Mouse (Mus musculus) testis, postnatal 14 days (tissue): ENCODE results near the gene Aldh6a1.
A peak's percentile ranks its signal among the peaks of the same experiment; 100 is the strongest.

Source experiments
- DNase-seq: peaks from one replicate; pipeline ENCODE4 v3.0.0; 2021; ENCODE audit warnings: low spot score

The Aldh6a1 gene

DNA sequence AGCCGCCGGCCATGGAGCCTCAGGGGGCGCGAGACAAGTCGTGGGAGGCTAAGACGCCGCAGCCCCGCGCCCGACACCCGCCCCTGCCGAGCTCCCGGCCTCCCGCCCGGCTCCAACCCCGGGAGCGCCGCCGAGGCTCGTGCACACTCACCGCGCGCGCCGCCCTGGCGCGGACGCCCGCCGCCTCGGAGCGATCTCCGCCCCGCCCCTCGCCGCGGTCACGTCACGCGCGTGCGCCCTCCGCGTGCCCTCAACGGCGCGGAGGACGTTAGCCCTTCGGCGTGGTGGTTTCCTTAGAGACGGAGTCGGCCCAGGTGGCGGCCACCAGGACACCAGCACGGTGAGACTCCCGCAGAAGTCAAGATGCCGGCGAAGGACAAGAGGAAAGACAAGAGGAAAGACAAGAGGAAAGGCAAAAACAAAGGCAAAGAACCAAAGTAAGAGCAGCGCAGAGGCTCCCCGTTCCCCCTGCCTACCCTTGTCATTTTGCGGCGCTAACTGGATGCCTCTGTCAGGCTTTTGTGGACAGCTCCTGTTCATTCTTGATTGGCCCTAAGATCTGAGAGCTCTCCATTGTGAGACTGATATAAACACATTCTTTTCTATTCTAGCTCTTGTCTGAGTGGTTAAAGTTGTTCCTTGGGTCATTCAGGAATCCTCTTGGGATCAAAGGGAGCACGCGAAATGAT, 41.8 kb downstream of the Aldh6a1 start, which contains the start of the genes Entpd5 and Bbof1:
Entpd5 (minus strand) TSS at position 211 of the 689 bp plus-strand sequence.
Bbof1 (plus strand) TSS at position 253 of the 689 bp plus-strand sequence.
- DNase-seq, result peak; percentile 90

DNA sequence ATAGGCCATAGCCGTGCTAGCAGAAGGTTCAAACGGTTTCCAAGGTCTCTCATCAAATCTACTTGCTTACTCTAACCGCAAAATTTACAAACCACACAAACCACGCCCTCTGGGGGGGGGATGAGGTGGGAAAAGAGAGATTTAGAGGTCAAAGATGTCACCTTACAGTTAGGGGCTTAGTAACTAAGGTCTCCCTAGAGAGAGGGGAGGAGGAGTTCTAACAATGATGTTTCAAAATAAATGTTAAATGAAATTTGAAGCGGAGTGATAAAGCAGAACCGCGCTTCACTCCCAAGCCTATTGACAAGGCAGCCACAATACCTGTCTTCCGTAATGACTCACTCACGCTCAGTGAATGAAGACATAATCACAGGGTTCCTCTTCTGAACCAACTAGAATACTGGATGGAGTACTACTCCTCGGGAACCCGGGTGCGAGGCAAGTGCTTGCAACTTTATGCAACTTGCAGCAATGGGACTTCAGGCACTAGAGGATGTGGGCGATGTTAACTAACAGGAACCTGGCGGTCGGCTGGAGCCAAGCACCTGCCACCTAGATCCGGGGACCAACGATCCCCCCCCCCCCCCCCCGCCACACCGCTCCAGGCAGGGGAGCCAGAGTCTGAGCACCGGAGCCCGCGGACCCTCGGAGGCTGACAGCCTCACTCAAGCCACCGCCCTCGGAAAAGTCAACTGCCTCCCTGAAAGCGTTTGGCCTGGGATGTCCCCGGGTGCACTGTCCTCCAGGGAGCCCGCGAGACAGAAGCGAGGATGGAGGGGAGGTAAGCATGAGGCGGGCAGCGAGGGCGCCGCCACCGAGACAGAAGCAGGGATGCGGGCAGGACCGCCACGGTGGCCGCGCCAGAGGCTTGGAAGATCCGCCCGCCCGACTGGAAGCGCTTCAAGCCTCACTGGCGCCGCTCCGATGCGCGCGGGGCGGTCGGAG, 42.7 kb downstream of the Aldh6a1 start:
- peak; percentile 35 for DNase-seq

DNA sequence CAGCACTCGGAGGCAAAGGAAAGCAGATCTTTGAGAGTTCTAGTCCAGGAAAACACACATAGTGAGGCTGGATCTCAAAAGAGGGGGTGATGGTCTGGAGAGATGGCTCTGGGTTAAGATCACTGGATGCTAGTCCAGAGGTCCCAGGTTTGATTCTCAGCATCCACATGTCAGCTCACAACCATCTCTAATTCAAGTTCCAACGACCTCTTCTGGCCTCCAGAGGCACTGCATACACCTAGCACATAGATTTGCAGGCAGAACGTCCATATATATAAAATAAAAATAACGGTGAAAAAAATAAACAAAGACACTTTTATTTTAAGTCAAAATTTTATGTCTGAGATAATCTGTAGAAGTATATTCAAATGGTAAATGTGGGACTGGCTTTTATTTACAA, 43.5 kb downstream of the Aldh6a1 start:
- DNase-seq, result no peak

DNA sequence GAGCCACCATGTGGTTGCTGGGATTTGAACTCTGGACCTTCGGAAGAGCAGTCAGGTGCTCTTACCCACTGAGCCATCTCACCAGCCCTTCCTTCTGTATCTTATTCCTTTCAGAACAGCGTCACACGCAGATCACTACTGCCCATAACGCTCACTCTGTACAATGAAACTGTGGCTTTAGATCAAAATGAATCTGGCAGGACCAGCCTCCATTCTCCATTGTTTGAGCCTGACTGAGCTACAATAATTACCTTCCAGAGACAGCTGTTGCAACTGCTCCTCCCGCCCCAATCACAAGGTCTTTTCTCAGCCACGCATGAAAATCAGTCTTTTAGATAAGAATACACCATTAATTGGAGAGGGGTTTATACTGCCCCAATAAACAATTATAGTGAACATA, 46.3 kb downstream of the Aldh6a1 start:
- no peak for DNase-seq

DNA sequence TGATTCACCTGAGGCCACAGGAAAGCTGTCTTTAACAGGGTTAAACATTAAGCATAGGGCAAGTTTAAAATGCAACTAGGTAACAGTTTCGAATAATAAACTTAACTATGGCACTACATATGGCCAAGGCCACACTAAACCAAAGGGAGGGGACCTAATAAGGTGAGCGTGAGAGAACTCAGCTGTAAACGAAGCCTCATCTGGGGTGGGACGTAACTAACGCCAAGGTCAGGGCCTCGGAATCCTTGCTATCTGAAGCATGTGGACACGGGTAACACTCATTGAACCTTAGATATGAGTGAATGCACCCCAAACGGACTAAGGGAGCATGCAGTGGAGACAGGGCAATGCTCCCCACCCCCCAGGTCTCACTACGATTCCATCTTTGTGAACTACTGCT, 47.9 kb downstream of the Aldh6a1 start:
- DNase-seq, result no peak

DNA sequence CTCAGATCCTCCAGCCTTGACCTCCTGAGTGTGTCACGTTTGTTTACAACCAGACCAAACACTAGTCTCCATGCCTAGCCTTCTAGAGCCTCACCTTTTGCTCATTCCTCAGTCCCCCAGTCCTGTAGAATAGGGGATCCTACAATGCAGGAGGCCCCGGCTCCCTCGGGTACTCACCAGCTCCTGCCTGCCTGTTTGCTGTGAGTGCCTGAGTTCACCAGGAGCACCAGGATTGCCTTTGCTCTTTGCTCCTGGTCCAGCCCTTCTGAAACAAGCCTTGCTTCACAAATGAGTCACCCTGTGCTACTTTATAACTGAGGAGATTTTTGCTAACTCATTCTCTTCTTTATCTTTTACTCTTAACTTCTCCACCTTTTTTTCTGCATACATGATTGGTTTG, 50.2 kb downstream of the Aldh6a1 start:
- no peak for DNase-seq

DNA sequence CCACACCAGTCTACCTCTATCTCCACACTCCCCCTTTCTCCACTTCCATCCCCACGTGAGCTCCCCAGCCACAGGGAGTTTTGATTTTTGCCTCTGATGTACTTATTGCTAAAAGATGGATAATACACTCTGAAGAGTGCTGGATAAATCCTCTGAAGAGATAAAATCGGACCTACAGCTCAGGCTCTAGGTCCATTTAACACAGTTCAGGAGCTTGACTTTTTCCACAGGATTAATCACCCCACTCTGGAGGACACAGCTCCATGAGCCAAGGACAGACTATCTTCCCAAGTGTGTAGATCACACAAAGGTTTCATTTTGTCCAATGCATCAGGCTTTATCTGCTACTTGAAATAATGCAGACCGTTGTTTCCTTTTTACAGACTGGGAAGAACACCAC, 50.7 kb downstream of the Aldh6a1 start:
- no peak for DNase-seq

DNA sequence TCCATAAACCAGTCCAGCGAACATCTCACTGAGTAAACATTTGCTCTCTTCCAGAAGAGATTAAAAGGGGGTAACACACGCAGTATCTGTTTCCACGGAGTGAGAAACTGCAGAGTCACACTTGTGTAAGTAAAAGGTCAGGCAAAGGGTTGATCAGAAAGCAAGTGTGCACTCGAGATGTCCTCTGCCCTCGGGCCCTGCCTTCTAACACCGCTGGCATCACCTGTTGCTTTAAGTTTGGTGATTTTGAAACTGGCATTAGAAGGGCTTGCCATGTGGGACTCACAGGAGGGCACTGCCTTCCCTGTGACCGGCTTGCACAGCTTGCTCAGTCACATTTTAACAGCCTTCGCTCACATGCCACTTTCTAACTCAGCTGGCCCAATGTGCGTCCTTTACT, 51.1 kb downstream of the Aldh6a1 start:
- DNase-seq, result no peak

DNA sequence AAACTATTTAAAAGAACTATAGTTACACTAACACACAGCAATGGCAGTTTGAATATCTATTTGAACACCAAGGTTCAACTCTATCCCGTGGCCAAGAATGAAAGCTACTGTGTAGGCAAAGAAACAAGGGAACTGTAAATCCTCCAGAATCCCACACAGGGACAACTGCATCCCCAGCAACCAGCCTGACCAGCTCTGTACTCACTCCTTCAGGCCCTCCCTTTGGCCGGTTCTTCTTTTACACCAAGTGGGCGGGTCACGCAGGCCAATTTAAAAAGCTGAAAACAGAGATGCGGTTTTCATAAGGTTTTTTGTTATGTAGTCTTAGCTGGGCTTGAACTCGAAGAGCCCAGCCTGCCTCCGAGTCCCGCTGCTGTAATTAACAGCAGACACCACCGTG, 51.7 kb downstream of the Aldh6a1 start:
- no peak for DNase-seq

DNA sequence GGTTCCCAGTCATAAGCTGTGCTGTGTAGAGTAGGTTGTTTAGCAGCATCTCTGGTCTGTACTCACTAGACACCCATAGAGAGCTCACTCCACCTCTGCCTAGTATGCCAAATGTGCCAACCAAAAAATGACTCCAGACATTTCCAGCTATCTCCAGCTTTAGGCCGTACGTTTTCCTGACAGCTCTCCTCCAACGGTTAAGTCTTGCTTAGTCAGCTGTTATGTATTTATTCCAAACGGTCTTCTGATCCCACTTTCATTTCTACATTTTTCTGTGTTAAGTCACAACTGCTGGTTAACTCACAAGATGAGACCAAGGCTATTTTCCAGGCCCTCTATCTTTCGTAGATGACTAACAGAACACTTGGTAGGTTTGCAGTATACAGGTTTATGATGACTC, 52.2 kb downstream of the Aldh6a1 start:
- DNase-seq, result no peak

DNA sequence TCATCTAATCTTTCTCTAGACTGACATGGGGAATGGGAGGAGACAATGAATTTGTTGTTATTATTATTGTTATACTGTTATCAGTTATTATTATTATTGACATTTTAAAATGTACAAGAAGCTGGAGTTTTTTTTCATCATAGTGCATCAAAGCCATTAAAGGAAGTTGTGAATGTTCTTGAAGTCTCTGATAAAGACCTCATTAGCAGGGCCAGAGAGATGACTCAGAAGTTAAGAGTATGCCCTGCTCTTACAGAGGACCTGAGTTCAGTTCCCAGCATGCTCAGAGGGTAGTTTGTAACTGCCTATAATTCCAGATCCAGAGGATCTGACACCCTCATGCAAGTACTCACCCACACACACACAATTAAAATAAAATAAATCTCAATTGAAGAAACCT, 53.1 kb downstream of the Aldh6a1 start:
- no peak for DNase-seq

DNA sequence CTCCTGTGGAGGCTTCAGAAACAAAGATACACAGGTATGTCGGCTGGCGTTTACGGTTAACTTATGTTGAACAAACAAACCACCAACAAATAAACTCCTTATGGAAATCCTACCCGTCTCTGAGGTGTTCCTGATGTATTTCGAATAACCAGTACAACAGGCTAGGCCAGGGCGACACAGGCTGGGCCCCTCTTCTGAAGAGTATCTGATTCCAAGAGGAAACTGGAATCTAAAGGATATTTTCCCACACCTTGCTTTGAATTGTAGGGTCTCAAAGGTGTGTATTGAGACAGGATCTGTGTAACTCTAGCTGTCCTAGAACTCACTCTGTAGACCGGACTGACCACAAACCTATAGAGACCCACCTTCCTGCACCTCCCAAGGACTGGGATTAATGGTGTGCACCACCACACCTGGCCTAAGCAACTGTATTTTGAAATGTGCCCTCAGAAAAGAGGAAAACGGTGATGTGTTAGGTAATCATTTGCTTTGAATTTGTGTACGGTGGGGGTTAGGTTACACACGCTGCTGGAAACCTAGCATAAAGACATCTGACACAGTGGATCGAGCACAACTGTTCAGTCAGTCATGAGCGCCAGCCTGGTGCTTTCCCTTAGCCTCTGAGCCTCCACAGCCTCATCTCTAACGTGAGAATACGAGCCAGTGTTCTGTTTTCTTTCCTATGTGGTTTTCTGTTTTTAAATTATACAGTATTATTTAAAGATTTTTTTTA, 53.7 kb downstream of the Aldh6a1 start:
- DNase-seq, result no peak

DNA sequence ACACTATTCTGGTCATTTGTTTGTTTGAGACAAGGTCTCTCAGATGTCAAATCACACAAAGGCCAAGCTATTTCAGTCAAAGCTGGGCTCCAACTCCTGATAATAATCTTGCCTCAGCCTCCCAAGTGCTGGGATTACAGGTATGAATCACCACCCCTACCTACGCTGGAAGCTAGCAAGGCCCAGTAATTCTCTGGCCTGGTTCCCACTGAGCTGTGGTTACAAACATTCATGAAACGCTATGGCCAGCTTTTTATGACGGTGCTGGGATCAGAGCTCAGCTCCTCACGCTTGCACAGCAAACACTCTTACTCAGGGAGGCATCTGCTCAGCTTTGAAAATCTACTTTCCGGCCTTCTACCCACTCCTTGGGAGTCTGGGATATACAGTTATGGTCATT, 57.0 kb downstream of the Aldh6a1 start:
- DNase-seq, result no peak

DNA sequence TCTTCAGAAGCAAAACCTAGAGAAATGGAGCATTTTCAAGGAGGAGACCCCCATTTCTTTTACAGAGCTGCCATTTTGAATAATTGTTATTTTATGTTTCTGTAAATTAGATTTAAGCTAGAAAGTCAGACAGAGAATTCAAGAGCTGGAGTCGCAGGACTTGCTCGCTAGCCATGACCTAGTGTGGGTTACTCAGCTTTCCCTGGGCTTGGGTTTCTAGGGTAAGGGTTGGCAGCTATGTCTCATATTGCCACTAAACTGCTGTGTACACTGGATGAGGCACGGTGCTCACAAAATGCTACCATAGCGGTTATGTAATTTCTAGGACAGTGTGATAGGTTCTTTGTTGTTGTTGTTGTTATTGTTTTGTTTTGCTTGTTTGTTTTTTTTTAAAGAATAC, 58.1 kb downstream of the Aldh6a1 start:
- no peak for DNase-seq

DNA sequence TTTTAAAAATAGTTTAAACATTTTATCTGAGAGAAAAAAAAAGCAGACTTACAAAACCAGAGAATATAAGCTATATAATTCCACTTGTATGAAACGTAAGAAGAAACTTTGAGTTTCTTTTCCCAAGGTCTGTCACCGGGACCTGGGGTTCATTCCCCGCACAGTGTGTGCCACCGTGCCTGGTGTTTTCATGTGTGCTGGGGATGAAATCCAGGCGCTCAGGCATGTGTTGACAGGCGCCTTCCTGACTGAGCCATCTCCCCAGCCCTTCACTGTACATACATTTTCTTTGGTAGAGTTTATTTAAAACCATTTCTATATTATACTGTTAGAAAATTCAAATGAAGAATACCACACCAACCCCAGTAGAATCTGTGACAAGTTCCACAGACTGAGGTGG, 60.5 kb downstream of the Aldh6a1 start:
- DNase-seq, result no peak

DNA sequence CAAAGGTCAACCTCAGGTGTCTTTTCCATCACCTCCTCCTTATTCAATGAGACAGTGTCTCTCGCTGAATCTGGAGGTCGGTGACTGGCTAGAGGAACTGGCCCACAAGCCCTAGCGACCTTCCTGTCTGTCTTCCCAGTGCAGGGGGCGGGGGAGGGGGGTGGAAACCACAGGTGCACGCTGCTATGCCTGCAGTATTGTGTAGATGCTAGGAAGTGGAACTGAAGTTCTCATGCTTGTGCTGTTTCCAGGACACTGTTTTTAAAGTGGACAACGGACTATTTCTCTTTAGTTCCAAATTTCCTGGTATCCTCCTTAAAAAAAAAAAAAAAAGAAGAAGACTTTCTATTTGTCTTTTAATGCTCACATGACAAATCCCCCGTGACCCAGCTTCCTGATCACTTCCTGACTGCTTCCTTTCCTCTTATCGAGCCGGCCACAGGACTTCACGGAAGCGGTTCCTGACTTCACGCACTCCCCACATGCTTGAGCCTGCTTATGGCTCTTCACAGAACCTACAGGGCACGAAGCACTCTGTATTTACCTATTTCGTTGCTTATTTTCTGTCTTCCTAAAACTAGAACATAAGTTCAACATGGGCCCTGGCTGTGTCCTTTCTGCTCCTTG, 61.9 kb downstream of the Aldh6a1 start:
- DNase-seq, result no peak

DNA sequence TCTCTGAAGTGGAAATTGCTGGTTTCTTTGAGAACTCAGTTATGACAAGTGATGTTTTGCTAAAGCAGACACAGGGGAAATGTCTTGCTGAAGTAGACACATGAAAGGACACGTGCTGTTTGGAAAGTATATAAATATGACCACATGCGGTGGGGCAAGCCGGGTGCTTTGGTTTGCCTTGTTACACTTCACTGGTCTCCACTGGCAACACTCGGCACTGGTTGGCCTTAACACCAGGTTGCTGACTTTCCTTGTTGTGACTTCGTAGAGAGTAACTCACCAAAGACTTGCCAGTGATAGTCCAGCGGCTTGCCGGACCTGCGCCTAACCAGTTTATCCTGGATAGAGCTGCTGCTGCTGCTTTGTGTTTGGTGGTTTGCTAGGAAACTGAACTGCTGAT, 62.7 kb downstream of the Aldh6a1 start:
- DNase-seq, result no peak

DNA sequence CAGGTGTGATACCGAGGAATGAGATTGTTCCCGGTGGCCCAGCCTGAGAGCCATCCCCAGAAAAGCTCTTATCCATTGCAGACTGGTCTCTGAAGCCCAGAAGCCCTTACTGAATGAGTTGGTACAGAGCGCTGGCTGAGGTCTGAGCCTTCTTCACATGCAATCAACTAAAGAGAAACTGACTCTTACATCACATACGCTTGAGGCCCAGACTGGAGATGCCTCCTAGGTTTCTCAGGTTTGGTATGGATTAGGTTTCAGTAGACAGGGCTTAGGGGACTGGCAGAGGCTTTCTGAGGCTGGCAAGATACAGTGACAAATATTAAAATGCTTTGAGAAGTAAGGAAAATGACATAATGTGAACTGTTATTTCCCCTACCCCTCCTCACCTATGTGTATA, 65.4 kb downstream of the Aldh6a1 start:
- no peak for DNase-seq

DNA sequence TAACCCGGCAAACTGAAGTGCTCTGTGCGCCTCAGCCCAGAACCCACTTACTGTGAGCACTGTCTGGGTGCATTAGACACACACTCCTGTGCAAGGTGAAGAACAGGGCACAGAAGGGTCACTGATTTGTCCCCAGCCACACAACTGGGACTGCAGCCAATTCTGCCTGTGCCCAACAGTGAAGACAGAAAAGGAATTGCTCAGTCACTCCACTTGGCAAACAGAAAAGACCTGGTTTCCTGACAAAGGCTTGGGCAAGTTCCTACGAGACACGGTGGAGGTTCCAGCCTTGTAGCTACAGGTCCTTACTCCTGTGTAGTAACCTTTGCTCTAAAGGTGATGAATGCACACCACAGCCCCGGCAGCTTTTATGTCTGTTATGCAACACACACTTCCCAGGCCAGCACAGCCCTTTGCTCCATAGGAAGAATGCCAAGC, 66.1 kb downstream of the Aldh6a1 start:
- no peak for DNase-seq

DNA sequence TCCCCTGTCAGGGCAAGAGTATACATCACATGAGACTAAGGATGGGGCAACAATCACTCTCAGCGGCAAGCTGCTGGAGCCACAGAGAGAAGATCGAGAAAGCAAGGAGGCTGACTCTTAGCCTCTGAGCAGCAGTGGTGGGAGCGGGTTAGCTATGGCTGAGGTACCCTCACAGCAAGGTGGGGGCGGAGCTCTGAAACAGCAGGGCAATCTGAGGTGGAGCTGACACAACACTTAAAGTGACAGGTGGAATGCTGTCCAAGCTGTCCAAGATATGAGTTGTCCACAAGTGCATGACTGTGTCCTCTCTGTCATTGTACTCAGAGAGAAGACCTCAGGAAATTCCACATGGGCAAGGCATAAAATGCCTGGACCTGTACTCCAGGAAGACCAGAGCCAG, 68.4 kb downstream of the Aldh6a1 start:
- no peak for DNase-seq
